Mouse (Mus musculus): ENCODE measurements at regions not wholly inside any gene's neighbourhood (a gene's known extent, or its start where the extent isn't known, plus 50 kb on each side); places are given as distances from the start of the nearest gene placed in this dataset.

DNA sequence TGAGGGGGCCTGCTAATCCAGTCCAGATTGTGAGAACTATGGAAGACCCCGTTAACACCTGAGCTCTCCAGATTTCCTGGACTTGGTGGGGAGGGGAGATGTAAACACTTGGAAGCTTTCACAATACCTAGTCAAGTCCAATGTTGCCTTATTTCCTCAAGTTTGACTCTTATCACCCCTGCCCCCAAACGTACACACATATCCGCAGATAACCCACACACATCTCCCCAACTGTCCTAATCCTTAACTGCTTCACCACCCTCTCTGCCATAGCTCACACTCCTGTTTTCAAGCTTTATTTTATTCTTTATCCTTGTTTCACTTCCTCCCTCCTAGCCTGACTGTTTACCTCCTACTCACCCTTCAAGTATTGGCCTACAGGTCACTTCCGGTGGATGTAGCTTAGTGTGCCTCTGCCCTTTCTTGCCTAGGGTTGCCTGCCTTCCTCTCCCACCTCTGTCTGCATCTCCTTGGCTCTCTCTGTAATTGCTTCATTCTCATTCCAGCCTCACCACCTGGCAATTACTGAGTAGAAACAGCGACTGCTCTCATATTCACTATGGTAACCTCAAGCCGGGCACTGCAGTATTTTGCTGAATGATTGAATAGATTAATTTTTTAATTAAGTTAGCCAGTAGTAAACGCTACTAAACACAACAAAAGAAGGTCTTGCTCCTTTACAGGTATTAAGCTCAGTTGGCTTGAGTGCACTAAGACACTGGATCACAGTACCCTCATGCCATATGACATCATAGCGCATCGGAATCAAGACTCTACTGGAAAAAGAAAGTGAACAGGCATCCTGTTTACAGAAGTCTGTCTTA is 125.3 kb upstream of the Cpeb2 start:
- Histone ChIP-seq H3K79me2 (ENCODE audit: control insufficient read depth, insufficient read depth) (no peaks in the 10 kb centered on the region), H3K79me3 (ENCODE audit: low read depth) (no peaks in the 10 kb centered on the region), H3K36me3 (ENCODE audit: control insufficient read depth, insufficient read depth) (no peaks in the 10 kb centered on the region), H3ac (ENCODE audit: control insufficient read depth, insufficient read length, low read depth) (no peak overlapping the region), H3K4me3 (ENCODE audit: insufficient read depth, poor library complexity, severe bottlenecking) (no peak overlapping the region), H3K27me3 (ENCODE audit: control insufficient read depth, insufficient read depth, insufficient read length) (no peaks in the 10 kb centered on the region)
- TF ChIP-seq USF1 (IDR thresholded peaks at IDR 0.05; ENCODE audit: low read depth) (no peak), CEBPB (IDR thresholded peaks at IDR 0.05; ENCODE audit: low read depth) (no peak)

DNA sequence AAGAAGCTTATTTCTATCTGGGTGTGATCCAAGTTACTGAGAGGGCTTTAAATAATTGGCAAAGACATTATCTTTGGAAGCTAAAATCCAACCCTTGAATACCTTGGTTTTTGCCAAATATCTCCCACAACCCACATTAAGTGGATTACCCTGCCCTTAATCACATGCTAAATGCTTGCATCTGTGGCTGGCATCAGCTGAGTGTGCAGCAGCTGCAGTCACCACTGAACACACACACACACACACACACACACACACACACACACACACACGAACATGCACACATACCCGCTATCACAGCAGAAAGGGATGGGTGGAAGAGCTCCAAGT is 124.7 kb upstream of the Cpeb2 start:
- H3K27me3 ChIP-seq (ENCODE audit: control insufficient read depth, insufficient read depth, insufficient read length): no peaks in the 10 kb centered on the region
- H3K4me3 ChIP-seq (ENCODE audit: insufficient read depth, poor library complexity, severe bottlenecking): no peak overlapping the region
- TF ChIP-seq FOSL1 (IDR thresholded peaks at IDR 0.05; ENCODE audit: insufficient read depth, low read length, poor library complexity, severe bottlenecking) (no peak), MYOD1 (IDR thresholded peaks at IDR 0.05; ENCODE audit: control insufficient read depth, insufficient read length, low read depth) (peak; percentile 58), MAX (IDR thresholded peaks at IDR 0.05) (no peak), CTCF (IDR thresholded peaks at IDR 0.05; ENCODE audit: control insufficient read depth, insufficient read depth, insufficient read length) (no peak)
- no peaks in the 10 kb centered on the region for H3K79me3 ChIP-seq (ENCODE audit: low read depth)
- no peak overlapping the region for H3ac ChIP-seq (ENCODE audit: control insufficient read depth, insufficient read length, low read depth)
- H3K79me2 ChIP-seq (ENCODE audit: control insufficient read depth, insufficient read depth): no peaks in the 10 kb centered on the region
- no peaks in the 10 kb centered on the region for H3K36me3 ChIP-seq (ENCODE audit: control insufficient read depth, insufficient read depth)

DNA sequence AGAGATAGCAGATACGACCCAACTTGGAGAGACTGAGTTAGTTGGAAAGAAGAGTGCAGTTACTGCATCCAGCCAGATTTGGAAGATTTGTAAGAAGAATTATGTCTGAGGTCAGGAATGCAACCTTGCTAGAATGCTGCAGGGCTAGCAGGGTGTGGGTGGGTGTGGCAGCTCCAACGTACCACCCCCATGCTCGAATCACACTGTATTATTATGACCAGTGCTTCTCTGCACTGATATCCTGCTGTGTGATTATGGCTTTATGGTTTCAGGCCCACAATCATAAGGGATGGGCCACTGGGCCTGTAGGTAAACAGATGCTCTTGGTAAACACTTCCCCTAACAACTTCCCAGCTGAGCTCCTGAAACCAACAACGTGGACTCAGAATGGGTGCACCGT is 122.8 kb upstream of the Cpeb2 start:
- no peaks in the 10 kb centered on the region for H3K27me3 ChIP-seq (ENCODE audit: control insufficient read depth, insufficient read depth, insufficient read length)
- no peak overlapping the region for H3ac ChIP-seq (ENCODE audit: control insufficient read depth, insufficient read length, low read depth)
- TF ChIP-seq MYOG (IDR thresholded peaks at IDR 0.05; ENCODE audit: control insufficient read depth, extremely low read depth, insufficient read length) (no peak), CEBPB (IDR thresholded peaks at IDR 0.05; ENCODE audit: low read depth) (no peak), MYOD1 (IDR thresholded peaks at IDR 0.05; ENCODE audit: control insufficient read depth, insufficient read length, low read depth) (no peak), USF1 (IDR thresholded peaks at IDR 0.05; ENCODE audit: low read depth) (no peak)
- H3K79me3 ChIP-seq (ENCODE audit: low read depth): no peaks in the 10 kb centered on the region
- H3K79me2 ChIP-seq (ENCODE audit: control insufficient read depth, insufficient read depth): no peaks in the 10 kb centered on the region
- H3K4me3 ChIP-seq (ENCODE audit: insufficient read depth, poor library complexity, severe bottlenecking): no peak overlapping the region
- H3K36me3 ChIP-seq (ENCODE audit: control insufficient read depth, insufficient read depth): no peaks in the 10 kb centered on the region

DNA sequence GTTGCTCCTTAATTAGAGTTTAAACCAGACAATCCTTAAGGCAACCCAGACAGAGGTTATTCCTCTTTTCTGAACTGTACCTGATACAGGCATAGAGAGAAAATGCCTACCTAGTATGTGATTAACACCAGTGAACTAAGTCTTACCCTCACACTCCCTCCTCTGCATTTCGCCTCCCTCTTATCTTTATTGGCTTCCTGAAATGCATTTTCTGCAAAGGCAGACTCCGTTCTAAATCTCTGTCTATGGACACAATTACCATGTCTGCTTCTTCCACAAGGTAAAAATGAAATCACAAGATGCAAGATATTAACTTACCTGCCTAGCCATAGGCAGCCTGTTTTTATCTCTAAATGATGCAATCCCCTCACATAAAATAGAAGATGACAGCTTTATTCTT is 121.2 kb upstream of the Cpeb2 start:
- no peaks in the 10 kb centered on the region for H3K79me3 ChIP-seq (ENCODE audit: low read depth)
- TF ChIP-seq MAX (IDR thresholded peaks at IDR 0.05) (no peak), FOSL1 (IDR thresholded peaks at IDR 0.05; ENCODE audit: insufficient read depth, low read length, poor library complexity, severe bottlenecking) (no peak), CEBPB (IDR thresholded peaks at IDR 0.05; ENCODE audit: low read depth) (no peak), MYOD1 (IDR thresholded peaks at IDR 0.05; ENCODE audit: control insufficient read depth, insufficient read length, low read depth) (no peak), CTCF (IDR thresholded peaks at IDR 0.05; ENCODE audit: control insufficient read depth, insufficient read depth, insufficient read length) (no peak)
- no peak overlapping the region for H3ac ChIP-seq (ENCODE audit: control insufficient read depth, insufficient read length, low read depth)
- no peaks in the 10 kb centered on the region for H3K27me3 ChIP-seq (ENCODE audit: control insufficient read depth, insufficient read depth, insufficient read length)
- no peaks in the 10 kb centered on the region for H3K79me2 ChIP-seq (ENCODE audit: control insufficient read depth, insufficient read depth)
- no peaks in the 10 kb centered on the region for H3K36me3 ChIP-seq (ENCODE audit: control insufficient read depth, insufficient read depth)
- H3K4me3 ChIP-seq (ENCODE audit: insufficient read depth, poor library complexity, severe bottlenecking): no peak overlapping the region

DNA sequence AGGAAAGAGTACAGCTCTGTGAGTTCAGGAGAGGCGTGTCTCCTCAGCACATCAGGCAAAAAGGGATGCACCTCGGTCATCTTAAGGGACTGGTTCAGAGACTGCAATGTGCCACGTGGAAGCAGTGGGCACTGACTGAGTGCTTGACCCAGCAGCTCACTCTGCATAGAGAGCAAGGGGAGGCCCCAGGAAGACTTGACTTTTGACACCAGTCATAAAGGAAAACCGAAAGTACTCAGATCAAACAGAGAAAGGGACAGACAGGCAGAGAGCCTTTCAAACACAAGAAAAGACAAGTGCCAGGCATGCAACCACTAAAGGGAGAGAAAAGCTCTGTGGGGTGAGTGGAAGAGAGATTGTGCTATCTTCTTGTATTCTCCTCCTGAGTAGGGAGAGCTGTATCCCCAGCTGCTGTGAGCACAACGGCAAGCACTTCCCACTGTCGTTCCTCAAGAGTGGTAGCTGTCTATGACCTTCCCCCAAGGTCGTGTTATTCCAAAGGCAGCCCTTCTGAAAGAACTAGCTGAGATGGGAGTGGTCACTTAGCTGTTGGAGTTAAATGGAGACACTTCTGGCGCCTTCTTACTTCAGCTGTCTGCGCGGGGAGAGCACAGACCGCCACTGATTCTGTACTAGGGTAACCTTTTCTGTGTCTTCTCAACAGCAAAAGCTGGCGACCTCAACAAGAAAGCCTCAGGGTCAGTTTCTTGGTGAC is 119.4 kb upstream of the Cpeb2 start:
- H3K4me3 ChIP-seq (ENCODE audit: insufficient read depth, poor library complexity, severe bottlenecking): no peak overlapping the region
- TF ChIP-seq CTCF (IDR thresholded peaks at IDR 0.05; ENCODE audit: control insufficient read depth, insufficient read depth, insufficient read length) (no peak), MYOG (IDR thresholded peaks at IDR 0.05; ENCODE audit: control insufficient read depth, extremely low read depth, insufficient read length) (no peak), FOSL1 (IDR thresholded peaks at IDR 0.05; ENCODE audit: insufficient read depth, low read length, poor library complexity, severe bottlenecking) (no peak), MYOD1 (IDR thresholded peaks at IDR 0.05; ENCODE audit: control insufficient read depth, insufficient read length, low read depth) (no peak), MAX (IDR thresholded peaks at IDR 0.05) (no peak), USF1 (IDR thresholded peaks at IDR 0.05; ENCODE audit: low read depth) (no peak), CEBPB (IDR thresholded peaks at IDR 0.05; ENCODE audit: low read depth) (no peak)

DNA sequence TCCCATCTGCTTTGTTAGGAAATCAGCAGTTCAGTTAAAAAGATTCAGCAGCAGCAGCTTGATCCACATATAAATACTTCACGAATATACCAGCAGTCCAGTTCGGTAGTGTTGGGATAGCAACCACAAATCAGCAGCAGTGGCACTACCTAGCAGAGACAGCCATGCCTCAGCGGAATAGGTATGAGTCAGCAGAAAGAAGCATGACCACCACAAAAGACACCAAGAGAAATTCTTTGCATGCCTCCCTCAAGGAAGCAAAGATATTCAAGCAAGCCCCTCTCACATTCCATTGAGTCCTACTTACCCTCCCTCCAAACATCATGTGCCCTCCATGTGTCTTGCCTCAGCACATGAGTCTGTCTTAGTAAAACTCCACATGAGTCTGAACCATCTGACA is 117.5 kb upstream of the Cpeb2 start:
- Histone ChIP-seq H3ac (ENCODE audit: control insufficient read depth, insufficient read length, low read depth) (no peak overlapping the region), H3K36me3 (ENCODE audit: control insufficient read depth, insufficient read depth) (no peaks in the 10 kb centered on the region), H3K27me3 (ENCODE audit: control insufficient read depth, insufficient read depth, insufficient read length) (no peaks in the 10 kb centered on the region), H3K4me3 (ENCODE audit: insufficient read depth, poor library complexity, severe bottlenecking) (no peak overlapping the region), H3K79me3 (ENCODE audit: low read depth) (no peaks in the 10 kb centered on the region), H3K79me2 (ENCODE audit: control insufficient read depth, insufficient read depth) (no peaks in the 10 kb centered on the region)
- TF ChIP-seq CTCF (IDR thresholded peaks at IDR 0.05; ENCODE audit: control insufficient read depth, insufficient read depth, insufficient read length) (no peak), CEBPB (IDR thresholded peaks at IDR 0.05; ENCODE audit: low read depth) (no peak), USF1 (IDR thresholded peaks at IDR 0.05; ENCODE audit: low read depth) (no peak), MYOD1 (IDR thresholded peaks at IDR 0.05; ENCODE audit: control insufficient read depth, insufficient read length, low read depth) (no peak), MYOG (IDR thresholded peaks at IDR 0.05; ENCODE audit: control insufficient read depth, extremely low read depth, insufficient read length) (no peak), FOSL1 (IDR thresholded peaks at IDR 0.05; ENCODE audit: insufficient read depth, low read length, poor library complexity, severe bottlenecking) (no peak), MAX (IDR thresholded peaks at IDR 0.05) (no peak)

More for the DNA sequence above, 119.4 kb upstream of the Cpeb2 start:
- H3ac ChIP-seq (ENCODE audit: control insufficient read depth, insufficient read length, low read depth): no peak overlapping the region
- no peaks in the 10 kb centered on the region for H3K27me3 ChIP-seq (ENCODE audit: control insufficient read depth, insufficient read depth, insufficient read length)
- no peaks in the 10 kb centered on the region for H3K79me3 ChIP-seq (ENCODE audit: low read depth)
- no peaks in the 10 kb centered on the region for H3K36me3 ChIP-seq (ENCODE audit: control insufficient read depth, insufficient read depth)
- H3K79me2 ChIP-seq (ENCODE audit: control insufficient read depth, insufficient read depth): no peaks in the 10 kb centered on the region

Data from C2C12 (cell line).